Mouse (Mus musculus): ENCODE data around the gene Gdf2. TPM values are rescaled to one million over a fixed set of nuclear protein-coding genes. Genes with fewer than 3 reads are reported as not detected.

The Gdf2 gene
- polyA plus RNA-seq, 1 experiment: not detected

DNA sequence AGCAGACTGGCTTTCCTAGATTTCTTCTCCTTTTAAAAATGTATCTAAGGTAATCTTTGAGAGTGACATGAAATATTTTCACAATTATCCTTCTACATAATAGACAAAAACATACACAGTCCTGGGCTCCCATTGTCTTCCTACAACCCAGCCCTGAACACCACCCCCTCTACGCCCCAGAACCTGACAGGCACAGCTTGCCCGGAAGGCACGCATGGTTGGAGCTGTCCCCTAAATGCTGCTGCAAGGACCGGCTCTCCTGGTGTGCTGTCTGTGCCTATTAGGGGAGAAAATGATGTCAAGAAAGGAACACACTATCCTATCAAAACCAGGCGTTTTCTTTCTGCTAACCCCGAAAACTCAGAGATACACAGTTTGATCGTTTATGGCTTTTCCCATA, 36.9 kb downstream of the Gdf2 start:
- Histone ChIP-seq H3K4me3 (ENCODE audit: insufficient read depth, low read depth, low read length) (no peak overlapping the region), H3K36me3 (ENCODE audit: control insufficient read depth, insufficient read depth, low read length) (no peaks in the 10 kb centered on the region), H3K27ac (ENCODE audit: insufficient read depth, low read depth, low read length) (no peak overlapping the region), H3K27me3 (replicated peaks; ENCODE audit: control insufficient read depth, insufficient read depth, low read length) (no peaks in the 10 kb centered on the region), H3K4me1 (ENCODE audit: control insufficient read depth, insufficient read depth, low read length) (no peaks in the 10 kb centered on the region)
- 35% methylated on average over 7 of the region's 7 CpGs for WGBS
- TF ChIP-seq CTCF (conservative IDR thresholded peaks at IDR 0.05; ENCODE audit: insufficient read depth, insufficient read length, low read depth, low read length): no peak
- TF ChIP-seq POLR2A (IDR thresholded peaks at IDR 0.05; ENCODE audit: low read depth, low read length): no peak
- no peak for DNase-seq

DNA sequence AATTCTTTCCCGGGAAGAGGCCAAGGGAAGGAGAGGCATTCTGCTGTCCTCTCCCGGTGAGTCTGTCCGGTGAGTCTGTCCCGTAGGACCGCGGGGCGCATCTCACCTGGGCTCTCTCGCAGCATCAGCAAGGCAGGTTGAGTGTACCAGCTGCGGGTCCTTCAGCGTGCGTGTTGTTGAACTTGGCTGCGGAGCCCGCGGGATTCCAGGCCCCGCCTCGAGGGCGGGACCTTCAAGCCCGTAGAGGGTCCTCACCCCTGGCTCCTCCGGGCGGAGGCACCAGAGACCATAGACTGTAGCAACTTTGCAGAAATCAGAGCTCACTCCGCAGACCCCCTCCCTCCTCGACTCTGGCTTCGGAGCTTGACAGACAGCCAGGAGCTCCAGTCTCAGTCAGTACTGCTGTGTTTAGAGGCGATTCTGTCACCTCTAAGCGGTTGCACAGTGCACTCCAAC, 37.8 kb downstream of the Gdf2 start, which contains the start of gene Zfp488:
Gene Zfp488, minus strand, starts transcription at position 161 of the 456 bp plus-strand sequence.
- Histone ChIP-seq H3K4me1 (ENCODE audit: control insufficient read depth, insufficient read depth, low read length) (no peaks in the 10 kb centered on the region), H3K27me3 (replicated peaks; ENCODE audit: control insufficient read depth, insufficient read depth, low read length) (no peaks in the 10 kb centered on the region), H3K4me3 (ENCODE audit: insufficient read depth, low read depth, low read length) (no peak within 1 kb of the TSS), H3K27ac (ENCODE audit: insufficient read depth, low read depth, low read length) (no peak within 1 kb of the TSS), H3K36me3 (ENCODE audit: control insufficient read depth, insufficient read depth, low read length) (no peaks in the 10 kb centered on the region)
- WGBS: 2% methylated on average over 25 of the region's 25 CpGs
- DNase-seq: no peak
- TF ChIP-seq POLR2A (IDR thresholded peaks at IDR 0.05; ENCODE audit: low read depth, low read length): no peak
- no peak for TF ChIP-seq CTCF (conservative IDR thresholded peaks at IDR 0.05; ENCODE audit: insufficient read depth, insufficient read length, low read depth, low read length)

- no peak overlapping the region for H3K4me3 ChIP-seq (ENCODE audit: insufficient read depth, low read depth, low read length)
- DNase-seq: no peak
- H3K27me3 ChIP-seq (replicated peaks; ENCODE audit: control insufficient read depth, insufficient read depth, low read length): no peaks in the 10 kb centered on the region
- no peaks in the 10 kb centered on the region for H3K4me1 ChIP-seq (ENCODE audit: control insufficient read depth, insufficient read depth, low read length)
- WGBS: 51% methylated on average over 3 of the region's 3 CpGs
- H3K27ac ChIP-seq (ENCODE audit: insufficient read depth, low read depth, low read length): no peak overlapping the region
- no peaks in the 10 kb centered on the region for H3K36me3 ChIP-seq (ENCODE audit: control insufficient read depth, insufficient read depth, low read length)
- no peak for TF ChIP-seq POLR2A (IDR thresholded peaks at IDR 0.05; ENCODE audit: low read depth, low read length)
- no peak for TF ChIP-seq CTCF (conservative IDR thresholded peaks at IDR 0.05; ENCODE audit: insufficient read depth, insufficient read length, low read depth, low read length)
Observed at GRCm38 (mm10) chr14:33989201-33989600, 48.4 kb downstream of the Gdf2 start.

GRCm38 (mm10) chr14:33991971-33992370, 51.1 kb downstream of the Gdf2 start:
- 66% methylated on average over 4 of the region's 4 CpGs for WGBS
- Histone ChIP-seq H3K4me1 (ENCODE audit: control insufficient read depth, insufficient read depth, low read length) (no peaks in the 10 kb centered on the region), H3K36me3 (ENCODE audit: control insufficient read depth, insufficient read depth, low read length) (no peaks in the 10 kb centered on the region), H3K4me3 (ENCODE audit: insufficient read depth, low read depth, low read length) (no peak overlapping the region), H3K27ac (ENCODE audit: insufficient read depth, low read depth, low read length) (no peak overlapping the region), H3K27me3 (replicated peaks; ENCODE audit: control insufficient read depth, insufficient read depth, low read length) (no peaks in the 10 kb centered on the region)
- DNase-seq: no peak
- TF ChIP-seq CTCF (conservative IDR thresholded peaks at IDR 0.05; ENCODE audit: insufficient read depth, insufficient read length, low read depth, low read length): no peak
- TF ChIP-seq POLR2A (IDR thresholded peaks at IDR 0.05; ENCODE audit: low read depth, low read length): no peak

GRCm38 (mm10) chr14:33993051-33993450, 52.2 kb downstream of the Gdf2 start:
- no peaks in the 10 kb centered on the region for H3K36me3 ChIP-seq (ENCODE audit: control insufficient read depth, insufficient read depth, low read length)
- no peak for DNase-seq
- H3K4me1 ChIP-seq (ENCODE audit: control insufficient read depth, insufficient read depth, low read length): no peaks in the 10 kb centered on the region
- TF ChIP-seq CTCF (conservative IDR thresholded peaks at IDR 0.05; ENCODE audit: insufficient read depth, insufficient read length, low read depth, low read length): no peak
- no peak for TF ChIP-seq POLR2A (IDR thresholded peaks at IDR 0.05; ENCODE audit: low read depth, low read length)
- 88% methylated on average over 9 of the region's 9 CpGs for WGBS
- H3K27ac ChIP-seq (ENCODE audit: insufficient read depth, low read depth, low read length): no peak overlapping the region
- no peaks in the 10 kb centered on the region for H3K27me3 ChIP-seq (replicated peaks; ENCODE audit: control insufficient read depth, insufficient read depth, low read length)
- H3K4me3 ChIP-seq (ENCODE audit: insufficient read depth, low read depth, low read length): no peak overlapping the region

GRCm38 (mm10) chr14:33993521-33994289, 52.9 kb downstream of the Gdf2 start:
- 88% methylated on average over 6 of the region's 6 CpGs for WGBS

More at GRCm38 (mm10) chr14:33993521-33994289, 52.9 kb downstream of the Gdf2 start:
- Histone ChIP-seq H3K36me3 (ENCODE audit: control insufficient read depth, insufficient read depth, low read length) (no peaks in the 10 kb centered on the region), H3K4me1 (ENCODE audit: control insufficient read depth, insufficient read depth, low read length) (no peaks in the 10 kb centered on the region), H3K27ac (ENCODE audit: insufficient read depth, low read depth, low read length) (no peak overlapping the region), H3K27me3 (replicated peaks; ENCODE audit: control insufficient read depth, insufficient read depth, low read length) (no peaks in the 10 kb centered on the region), H3K4me3 (ENCODE audit: insufficient read depth, low read depth, low read length) (no peak overlapping the region)
- TF ChIP-seq CTCF (conservative IDR thresholded peaks at IDR 0.05; ENCODE audit: insufficient read depth, insufficient read length, low read depth, low read length): no peak
- TF ChIP-seq POLR2A (IDR thresholded peaks at IDR 0.05; ENCODE audit: low read depth, low read length): no peak
- no peak for DNase-seq

Other genes with a start within 250 kb of the Gdf2 start
- 8.9 and 11.8 TPM in 2 replicates for gene Gdf10, start 17.5 kb upstream of the Gdf2 start, polyA plus RNA-seq (2012; rRNA removed)
- not detected in 2 replicates for gene Rbp3, start 13.0 kb downstream of the Gdf2 start, polyA plus RNA-seq (2012; rRNA removed)
- gene Zfp488, start 37.7 kb downstream of the Gdf2 start, polyA plus RNA-seq (2012; rRNA removed): not detected in 2 replicates
- gene Gm30083, start 74.1 kb downstream of the Gdf2 start, polyA plus RNA-seq (2012; rRNA removed): not detected in 2 replicates
- 0.07 TPM in 1 of 2 replicates, not detected in the other for gene Gm5460, start 75.7 kb downstream of the Gdf2 start, polyA plus RNA-seq (2012; rRNA removed)
- 0.10 TPM in 1 of 2 replicates, not detected in the other for gene Antxrl, start 111.7 kb downstream of the Gdf2 start, polyA plus RNA-seq (2012; rRNA removed)
- gene Anxa8, start 144.9 kb downstream of the Gdf2 start, polyA plus RNA-seq (2012; rRNA removed): 1.7 and 2.3 TPM in 2 replicates
- not detected in 2 replicates for gene A630023A22Rik, start 161.7 kb downstream of the Gdf2 start, polyA plus RNA-seq (2012; rRNA removed)
- 0.03 and 0.06 TPM in 2 replicates for gene Npy4r, start 211.4 kb downstream of the Gdf2 start, polyA plus RNA-seq (2012; rRNA removed)